Mouse (Mus musculus) small intestine, adult 2 months (tissue): ENCODE results near the gene Wnt10a.

Source experiments
- CTCF ChIP-seq: fragments of 200-500 bp; IDR thresholded peaks from 2 replicates; pipeline ENCODE4 v1.5.1; 2012; ENCODE audit warnings: low read depth, mild to moderate bottlenecking, control low read depth, inconsistent platforms, low read length, moderate library complexity, mixed read lengths; ENCODE audit not compliant: insufficient replicate concordance, insufficient read length; ENCODE audit errors: extremely low read depth
- POLR2A ChIP-seq: fragments of 200-500 bp; IDR thresholded peaks from 2 replicates; pipeline ENCODE4 v1.6.1; 2012; ENCODE audit warnings: low read depth, mild to moderate bottlenecking, control low read depth, inconsistent platforms, low read length, moderate library complexity

GRCm38 (mm10) chr1:74778934-74779486 lies 12.3 kb upstream of the Wnt10a start:
- TF ChIP-seq CTCF, result no peak
- TF ChIP-seq POLR2A, result no peak
